Mouse (Mus musculus) thymus, adult 2 months (tissue): ENCODE measurements around the gene Sectm1b.

ENCODE experiments used
- CTCF ChIP-seq: fragments of 200-500 bp; IDR thresholded peaks from 2 replicates; pipeline ENCODE4 v1.5.1; 2012; ENCODE audit warnings: mild to moderate bottlenecking, control low read depth, low read length, moderate library complexity, borderline replicate concordance; ENCODE audit not compliant: control insufficient read depth, poor library complexity, insufficient read depth; ENCODE audit errors: extremely low read depth
- POLR2A ChIP-seq: fragments of 200-500 bp; IDR thresholded peaks from 2 replicates; pipeline ENCODE4 v1.6.1; 2012; ENCODE audit warnings: mild to moderate bottlenecking, low read length, control low read depth, moderate library complexity; ENCODE audit not compliant: control insufficient read depth, poor library complexity, insufficient read depth; ENCODE audit errors: extremely low read depth

- TF ChIP-seq POLR2A, result no peak
- no peak for TF ChIP-seq CTCF
Measured at GRCm38 (mm10) chr11:121006184-121006583, 57.2 kb downstream of the Sectm1b start.
